14 mouse cellular contexts compared by ENCODE assay signal in the genomic region with DNA sequence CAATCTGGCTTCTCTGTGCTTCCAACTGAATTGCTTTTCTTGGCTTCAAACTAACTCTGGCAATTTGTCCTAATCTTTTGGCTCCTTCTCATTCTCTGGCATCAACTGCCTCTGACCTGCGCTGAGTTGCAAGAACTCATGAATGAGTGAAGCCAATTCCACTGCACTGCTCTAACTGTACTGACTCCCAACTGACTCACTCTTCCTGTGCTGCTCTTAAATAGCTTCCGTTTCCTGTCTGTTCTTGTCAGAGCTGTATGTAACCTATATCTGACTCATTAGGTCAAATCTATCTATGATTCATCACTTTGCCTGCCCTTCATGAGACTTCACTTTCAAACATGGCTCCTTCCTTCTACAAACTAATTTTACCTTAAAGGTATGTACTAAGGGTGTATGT.
"Had no signal": no experiment of that assay in that cellular context is flagged by ENCODE, and none has a peak within 500 bp of the region (broad histone marks: within the 10 kb centered on the region; RNA-seq: fewer than 3 reads in every experiment).

No protein-coding gene starts in this region.

- H3K4me3 ChIP-seq: left cerebral cortex, adult 2 months; limb, embryonic 12.5 days; limb, embryonic 15.5 days; liver, embryonic 13.5 days had no signal

- H3K36me3 ChIP-seq: limb, embryonic 12.5 days; limb, embryonic 15.5 days; liver, embryonic 13.5 days had no signal

- H3K9me3 ChIP-seq: liver, embryonic 13.5 days had no signal

- DNase-seq: kidney, adult 18-20 months; kidney, adult 9 months; kidney, postnatal 36 days; layer of hippocampus, postnatal 36 days; liver, embryonic 13.5 days; lung, adult 2 months; lung, postnatal 14 days; midbrain, embryonic 14.5 days; thymus, postnatal 25 days had no signal

- H3K4me1 ChIP-seq: limb, embryonic 12.5 days; limb, embryonic 15.5 days; liver, embryonic 13.5 days had no signal

- H3K27ac ChIP-seq: kidney, postnatal 0 days; left cerebral cortex, adult 2 months; limb, embryonic 12.5 days; limb, embryonic 15.5 days; liver, embryonic 13.5 days; macrophage had no signal

- H3K9ac ChIP-seq: limb, embryonic 12.5 days; limb, embryonic 15.5 days; liver, embryonic 13.5 days had no signal

- H3K27me3 ChIP-seq: limb, embryonic 12.5 days; limb, embryonic 15.5 days; liver, embryonic 13.5 days had no signal
